Mouse (Mus musculus) ES-E14 (cell line): ENCODE results near the gene Arhgap21. TPM values are rescaled to one million over a fixed set of nuclear protein-coding genes. Genes with fewer than 3 reads are reported as not detected.

Experiments used
- DNase-seq: peaks from one replicate; pipeline ENCODE4 v3.0.0-alpha.2; 2013; ENCODE audit warnings: low read depth, low spot score
- H3K27ac ChIP-seq: 2 replicates; pipeline ENCODE4 v1.5.1; 2012; ENCODE audit warnings: low read depth, mild to moderate bottlenecking, low read length, moderate library complexity, mixed read lengths; ENCODE audit not compliant: poor library complexity, insufficient read depth, severe bottlenecking
- H3K36me3 ChIP-seq: 2 replicates; pipeline ENCODE4 v1.6.1; 2012; ENCODE audit warnings: mild to moderate bottlenecking, low read length, moderate library complexity, mixed read lengths; ENCODE audit not compliant: control insufficient read depth, poor library complexity, insufficient read depth, severe bottlenecking
- H3K4me1 ChIP-seq, 2 experiments: fragments of 150-350 bp in 1 of 2; sonication (generic) in 1 of 2; 2 replicates each; pipeline ENCODE4 v1.6.1; 2012; ENCODE audit warnings: low read length in 2 of 2, mild to moderate bottlenecking in 1 of 2, mixed read lengths in 1 of 2; ENCODE audit not compliant: control insufficient read depth in 2 of 2, insufficient read depth in 2 of 2, poor library complexity in 1 of 2
- H3K4me3 ChIP-seq, 2 experiments: fragments of 150-350 bp in 1 of 2; sonication (generic) in 1 of 2; 2 replicates each; pipeline ENCODE4 v1.5.1; 2012; ENCODE audit warnings: low read length in 2 of 2, low read depth in 1 of 2, mild to moderate bottlenecking in 1 of 2, mixed read lengths in 1 of 2; ENCODE audit not compliant: insufficient read depth in 1 of 2, poor library complexity in 1 of 2, severe bottlenecking in 1 of 2
- H3K9ac ChIP-seq: 2 replicates; pipeline ENCODE4 v1.6.1; 2012; ENCODE audit warnings: low read depth, mild to moderate bottlenecking, low read length, mixed read lengths; ENCODE audit not compliant: poor library complexity, insufficient read depth, severe bottlenecking
- H3K9me3 ChIP-seq: fragments of 150-350 bp; sonication (generic); 2 replicates; pipeline ENCODE4 v1.6.1; 2012; ENCODE audit warnings: low read depth, mild to moderate bottlenecking, low read length; ENCODE audit not compliant: control insufficient read depth, insufficient read depth
- CHD2 ChIP-seq: IDR thresholded peaks from 2 replicates; pipeline ENCODE4 v1.6.1; 2014; ENCODE audit warnings: mild to moderate bottlenecking, low read depth, low read length, inconsistent platforms
- HCFC1 ChIP-seq: IDR thresholded peaks from 2 replicates; pipeline ENCODE4 v1.6.1; 2012; ENCODE audit warnings: low read length, inconsistent platforms, borderline replicate concordance; ENCODE audit not compliant: insufficient read depth
- MAFK ChIP-seq: IDR thresholded peaks from 2 replicates; pipeline ENCODE4 v1.6.1; 2014; ENCODE audit warnings: mild to moderate bottlenecking, low read depth, low read length, inconsistent platforms; ENCODE audit not compliant: insufficient read depth
- ZC3H11A ChIP-seq: IDR thresholded peaks from 2 replicates; pipeline ENCODE4 v1.6.1; 2012; ENCODE audit warnings: low read depth, mild to moderate bottlenecking, inconsistent platforms, low read length, borderline replicate concordance
- ZNF384 ChIP-seq: IDR thresholded peaks from 2 replicates; pipeline ENCODE4 v1.6.1; 2012; ENCODE audit warnings: low read depth, low read length, inconsistent platforms
- in situ Hi-C, 2 experiments: fragments of 600-800 bp; cut with MboI; formaldehyde crosslinking; loops; one replicate each; pipeline ENCODE4 v1.15.1; 2025; ENCODE audit warnings: low sequenced_read_pairs in 2 of 2, inconsistent platforms in 1 of 2; ENCODE audit not compliant: unreplicated experiment in 2 of 2
- total RNA-seq: library from RNA; depleted of rRNA; stranded (reverse); fragments of 300-350 nt; gene quantifications from 2 replicates; pipeline ENCODE4 v1.2.3, GENCODE M21; 2012

The Arhgap21 gene
- total RNA-seq, 1 experiment, result 35.6 TPM

DNA sequence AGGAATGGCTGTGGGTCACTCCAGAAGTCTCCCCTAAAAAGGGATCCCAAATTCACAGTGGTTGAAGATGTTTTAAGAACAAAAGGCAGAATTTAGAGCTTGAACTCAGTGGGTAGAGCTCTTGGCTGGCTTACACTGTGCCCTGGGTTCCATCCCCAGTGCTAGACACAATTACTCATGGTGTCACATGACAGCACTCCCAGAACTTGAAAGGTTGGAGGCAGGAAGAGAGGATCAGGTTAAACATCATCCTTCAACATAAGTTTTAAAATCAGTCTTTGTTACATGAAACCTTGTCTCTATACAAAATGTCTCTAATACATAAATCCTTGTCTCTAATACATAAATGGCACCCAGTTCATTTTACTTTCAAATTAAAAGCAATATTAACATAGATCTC is 8.4 kb upstream of the Arhgap21 start:
- H3K4me3 ChIP-seq, result no peak overlapping the region
- H3K27ac ChIP-seq, result no peak overlapping the region
- H3K4me1 ChIP-seq, result peaks cover 5 to 11% of the 10 kb centered on the region in 2 experiments; a peak in 3 of 4 replicates
- in situ Hi-C loops, result no loop called here
- DNase-seq, result no peak
- TF ChIP-seq MAFK (no peak), ZC3H11A (no peak), CHD2 (no peak), ZNF384 (no peak), HCFC1 (no peak)
- H3K9me3 ChIP-seq, result no peaks in the 10 kb centered on the region
- no peaks in the 10 kb centered on the region for H3K36me3 ChIP-seq
- no peak overlapping the region for H3K9ac ChIP-seq

DNA sequence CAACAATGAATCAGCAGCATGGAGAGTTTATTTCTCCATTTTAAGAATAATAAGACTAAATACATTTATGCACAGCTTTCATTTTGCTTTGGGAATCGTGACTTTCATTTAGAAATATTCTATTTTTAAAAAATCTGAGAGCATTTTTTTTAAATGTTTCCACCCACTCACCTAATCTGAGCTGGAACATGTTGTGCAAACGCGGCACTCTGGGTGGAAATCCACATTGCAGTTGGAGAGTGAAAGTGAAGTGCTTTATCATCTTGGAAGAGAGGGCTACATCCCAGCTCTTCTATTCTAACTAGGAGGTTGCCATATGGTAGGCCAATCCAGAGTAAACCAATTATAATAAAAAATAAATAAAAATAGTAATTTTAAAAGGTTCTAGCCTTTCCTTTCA is 4.8 kb upstream of the Arhgap21 start:
- Histone ChIP-seq H3K9ac (no peak overlapping the region), H3K9me3 (no peaks in the 10 kb centered on the region), H3K4me1 (peaks cover 3% of the 10 kb centered on the region in 2 experiments; a peak in 3 of 4 replicates), H3K4me3 (no peak overlapping the region), H3K27ac (no peak overlapping the region), H3K36me3 (no peaks in the 10 kb centered on the region)
- DNase-seq, result no peak
- in situ Hi-C loops, result no loop called here
- TF ChIP-seq HCFC1, result no peak
- no peak for TF ChIP-seq CHD2
- TF ChIP-seq MAFK, result no peak
- TF ChIP-seq ZC3H11A, result no peak
- no peak for TF ChIP-seq ZNF384

DNA sequence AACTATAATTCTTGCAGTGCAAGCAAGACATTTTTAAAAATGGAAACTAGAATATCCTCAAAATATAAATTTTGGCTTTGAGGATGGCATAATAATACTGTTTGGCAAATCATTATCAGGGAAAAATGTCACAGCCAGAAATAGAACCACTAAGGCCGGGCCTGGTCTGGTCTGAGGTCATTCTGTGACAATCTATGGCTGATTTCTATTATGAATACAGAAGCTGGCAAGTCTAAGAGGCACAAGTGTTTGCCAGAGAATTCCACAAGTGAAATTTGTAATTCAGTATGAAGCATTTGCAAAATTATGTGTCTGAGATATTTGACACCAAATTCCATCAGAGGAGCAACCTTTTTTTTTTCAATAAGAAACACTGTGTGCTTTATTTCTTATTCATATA is 3.5 kb upstream of the Arhgap21 start:
- H3K4me1 ChIP-seq, result peaks cover 0 to 2% of the 10 kb centered on the region in 2 experiments; a peak in 1 of 4 replicates
- in situ Hi-C loops, result no loop called here
- TF ChIP-seq ZC3H11A, result no peak
- TF ChIP-seq ZNF384, result no peak
- TF ChIP-seq HCFC1, result no peak
- no peak for TF ChIP-seq CHD2
- no peak for TF ChIP-seq MAFK
- no peak overlapping the region for H3K9ac ChIP-seq
- no peak for DNase-seq
- no peaks in the 10 kb centered on the region for H3K9me3 ChIP-seq
- H3K27ac ChIP-seq, result no peak overlapping the region
- H3K4me3 ChIP-seq, result no peak overlapping the region
- no peaks in the 10 kb centered on the region for H3K36me3 ChIP-seq

DNA sequence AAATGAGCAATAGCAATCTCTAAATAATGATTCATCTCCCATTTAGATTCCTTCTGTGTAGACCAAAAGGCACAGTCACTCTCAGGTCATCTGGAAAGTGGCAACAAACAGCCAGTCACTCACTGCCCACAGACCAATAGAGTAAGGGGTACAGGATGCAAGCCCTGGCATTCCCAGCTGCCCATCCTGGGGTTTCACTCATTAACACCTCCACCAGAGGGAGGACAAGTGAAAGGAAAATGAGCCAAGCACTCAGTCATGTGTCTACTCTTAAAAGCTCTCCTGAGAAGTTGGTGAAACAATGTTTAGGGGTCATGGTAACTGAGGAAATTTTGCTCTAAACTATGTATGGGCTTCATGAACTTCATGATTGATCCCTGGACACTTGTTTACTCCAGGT is 2.9 kb upstream of the Arhgap21 start:
- in situ Hi-C loops, result no loop called here
- TF ChIP-seq ZNF384, result no peak
- no peak for TF ChIP-seq CHD2
- no peak for TF ChIP-seq HCFC1
- TF ChIP-seq ZC3H11A, result no peak
- no peak for TF ChIP-seq MAFK
- no peak overlapping the region for H3K4me3 ChIP-seq
- no peak overlapping the region for H3K27ac ChIP-seq
- no peaks in the 10 kb centered on the region for H3K9me3 ChIP-seq
- peaks cover 0 to 2% of the 10 kb centered on the region in 2 experiments; a peak in 1 of 4 replicates for H3K4me1 ChIP-seq
- no peak overlapping the region for H3K9ac ChIP-seq
- H3K36me3 ChIP-seq, result no peaks in the 10 kb centered on the region
- DNase-seq, result no peak
